Mouse (Mus musculus): Measurements from ENCODE around the gene Tdrd3. TPM values are rescaled to one million over a fixed set of nuclear protein-coding genes. Genes with fewer than 3 reads are reported as not detected.

The Tdrd3 gene
- polyA plus RNA-seq, 1 experiment from 2014 or later = 45.1 TPM

DNA sequence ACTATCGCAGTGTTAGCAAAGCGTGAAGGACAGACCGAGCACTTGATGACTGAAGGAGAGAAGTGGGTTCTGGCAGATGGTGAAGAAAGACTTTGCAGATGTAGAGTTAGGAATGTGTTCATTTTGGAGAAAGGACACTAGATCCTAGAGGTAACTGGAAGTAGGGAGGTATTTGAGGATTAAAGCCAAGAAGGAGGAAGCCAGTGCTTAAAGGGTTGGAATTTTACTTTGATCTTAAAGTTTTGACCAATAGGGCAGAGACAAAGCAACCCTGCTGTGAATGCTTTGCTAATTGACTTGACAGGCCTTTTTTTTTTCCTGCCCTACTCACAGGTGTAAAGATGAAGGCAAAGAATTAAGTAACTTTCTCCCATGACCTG, 1.2 kb downstream of the Tdrd3 start:
- ATAC-seq (ENCODE audit: insufficient read depth, low FRiP score, low TSS enrichment) (no peak), DNase-seq (ENCODE audit: low spot score) (no peak)
- Histone ChIP-seq H3K27me3 (ENCODE audit: control insufficient read depth, insufficient read depth, low read length) (no peaks in the 10 kb centered on the region), H3K4me3 (ENCODE audit: low read depth, low read length) (peak overlapping the region; percentile 78), H3K4me1 (ENCODE audit: control insufficient read depth, insufficient read depth, low read length) (no peaks in the 10 kb centered on the region), H3K4me2 (ENCODE audit: low read depth) (peak overlapping the region; percentile 57), H3K36me3 (ENCODE audit: control insufficient read depth, insufficient read depth, low read length) (no peaks in the 10 kb centered on the region), H3K27ac (ENCODE audit: low read depth, low read length) (0 out of 2 replicates have a peak overlapping the region, but pooled peaks have one; percentile 98), H3K9me3 (ENCODE audit: control insufficient read depth, low read length) (no peaks in the 10 kb centered on the region), H3K9ac (ENCODE audit: low read length) (peak overlapping the region; percentile 92)
- 0% methylated on average over 3 of the region's 3 CpGs for WGBS

DNA sequence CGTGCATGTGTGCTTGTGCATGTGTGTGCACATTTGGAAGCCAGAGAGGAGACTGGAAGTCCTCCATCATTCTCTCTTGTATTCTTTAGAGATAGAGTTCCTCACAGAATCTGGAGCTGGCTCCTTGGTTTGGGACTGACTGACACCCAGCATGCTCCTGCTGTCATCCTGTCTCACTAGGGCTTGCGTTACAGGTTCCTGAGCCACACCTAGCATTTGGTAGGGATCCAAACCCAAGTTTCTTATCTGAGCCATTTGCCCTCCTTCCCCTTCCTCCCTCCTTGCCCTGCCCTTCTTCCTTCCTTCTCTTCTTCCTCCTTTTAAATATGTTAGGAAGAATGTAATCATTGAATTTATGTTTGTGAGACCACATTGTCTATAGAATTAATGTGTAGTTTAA, 3.3 kb downstream of the Tdrd3 start:
- H3K36me3 ChIP-seq (ENCODE audit: control insufficient read depth, insufficient read depth, low read length) = no peaks in the 10 kb centered on the region
- H3K4me1 ChIP-seq (ENCODE audit: control insufficient read depth, insufficient read depth, low read length) = no peaks in the 10 kb centered on the region
- no peak overlapping the region for H3K4me3 ChIP-seq (ENCODE audit: low read depth, low read length)
- H3K27me3 ChIP-seq (ENCODE audit: control insufficient read depth, insufficient read depth, low read length) = no peaks in the 10 kb centered on the region
- no peak overlapping the region for H3K9ac ChIP-seq (ENCODE audit: low read length)
- H3K27ac ChIP-seq (ENCODE audit: low read depth, low read length) = no peak overlapping the region
- no peak overlapping the region for H3K4me2 ChIP-seq (ENCODE audit: low read depth)
- ATAC-seq (ENCODE audit: insufficient read depth, low FRiP score, low TSS enrichment) (no peak), DNase-seq (ENCODE audit: low spot score) (no peak)
- no peaks in the 10 kb centered on the region for H3K9me3 ChIP-seq (ENCODE audit: control insufficient read depth, low read length)
- 92% methylated on average over 2 of the region's 2 CpGs for WGBS

DNA sequence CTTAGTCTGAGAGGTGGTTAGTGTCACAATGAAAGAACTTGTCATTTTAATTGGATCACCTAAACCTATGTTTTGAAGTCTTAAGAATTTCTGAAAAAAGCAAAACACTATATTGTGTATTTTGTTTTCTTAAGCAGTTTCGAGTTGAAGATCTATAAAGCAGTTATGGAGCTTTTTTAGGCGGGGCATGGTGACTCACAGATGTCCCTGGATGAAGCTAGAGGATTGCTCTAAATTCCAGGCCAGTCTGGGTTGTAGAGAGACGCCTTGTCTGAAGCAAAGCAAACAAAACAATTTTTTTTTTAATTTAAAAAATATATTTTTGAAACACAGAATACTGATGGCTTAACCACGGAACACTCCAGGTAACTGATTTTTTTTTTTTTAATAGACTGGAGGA, 4.1 kb downstream of the Tdrd3 start:
- no peak for ATAC-seq (ENCODE audit: insufficient read depth, low FRiP score, low TSS enrichment)
- Histone ChIP-seq H3K4me2 (ENCODE audit: low read depth) (no peak overlapping the region), H3K27ac (ENCODE audit: low read depth, low read length) (no peak overlapping the region), H3K36me3 (ENCODE audit: control insufficient read depth, insufficient read depth, low read length) (no peaks in the 10 kb centered on the region), H3K9ac (ENCODE audit: low read length) (no peak overlapping the region), H3K4me1 (ENCODE audit: control insufficient read depth, insufficient read depth, low read length) (no peaks in the 10 kb centered on the region), H3K9me3 (ENCODE audit: control insufficient read depth, low read length) (no peaks in the 10 kb centered on the region), H3K4me3 (ENCODE audit: low read depth, low read length) (no peak overlapping the region), H3K27me3 (ENCODE audit: control insufficient read depth, insufficient read depth, low read length) (no peaks in the 10 kb centered on the region)
- WGBS = 87% methylated on average over 4 of the region's 4 CpGs
- no peak for DNase-seq (ENCODE audit: low spot score)

DNA sequence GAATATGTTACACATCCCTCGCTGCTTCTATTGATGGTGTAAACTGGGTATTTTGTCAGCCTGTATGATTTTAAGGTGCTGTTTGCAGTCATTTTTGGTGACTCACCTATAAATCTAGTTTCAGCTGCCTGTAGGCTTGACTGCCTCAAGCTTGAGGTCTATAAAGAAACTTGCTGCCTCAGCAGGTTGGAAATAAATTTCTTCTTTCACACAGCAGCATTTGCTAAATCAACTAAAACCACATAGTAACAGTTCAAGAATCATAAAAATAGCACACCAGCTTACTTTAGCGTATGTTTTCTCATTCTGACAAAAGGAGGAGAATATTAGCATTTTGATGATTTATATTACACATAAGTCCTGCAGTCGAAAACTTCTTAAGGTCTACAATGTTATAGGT, 6.0 kb downstream of the Tdrd3 start:
- Histone ChIP-seq H3K9me3 (ENCODE audit: control insufficient read depth, low read length) (no peaks in the 10 kb centered on the region), H3K9ac (ENCODE audit: low read length) (no peak overlapping the region), H3K4me2 (ENCODE audit: low read depth) (no peak overlapping the region), H3K4me1 (ENCODE audit: control insufficient read depth, insufficient read depth, low read length) (no peaks in the 10 kb centered on the region), H3K27ac (ENCODE audit: low read depth, low read length) (no peak overlapping the region), H3K36me3 (ENCODE audit: control insufficient read depth, insufficient read depth, low read length) (no peaks in the 10 kb centered on the region), H3K27me3 (ENCODE audit: control insufficient read depth, insufficient read depth, low read length) (no peaks in the 10 kb centered on the region), H3K4me3 (ENCODE audit: low read depth, low read length) (no peak overlapping the region)
- DNase-seq (ENCODE audit: low spot score) (no peak), ATAC-seq (ENCODE audit: insufficient read depth, low FRiP score, low TSS enrichment) (no peak)
- WGBS = 93% methylated on average over 3 of the region's 3 CpGs

DNA sequence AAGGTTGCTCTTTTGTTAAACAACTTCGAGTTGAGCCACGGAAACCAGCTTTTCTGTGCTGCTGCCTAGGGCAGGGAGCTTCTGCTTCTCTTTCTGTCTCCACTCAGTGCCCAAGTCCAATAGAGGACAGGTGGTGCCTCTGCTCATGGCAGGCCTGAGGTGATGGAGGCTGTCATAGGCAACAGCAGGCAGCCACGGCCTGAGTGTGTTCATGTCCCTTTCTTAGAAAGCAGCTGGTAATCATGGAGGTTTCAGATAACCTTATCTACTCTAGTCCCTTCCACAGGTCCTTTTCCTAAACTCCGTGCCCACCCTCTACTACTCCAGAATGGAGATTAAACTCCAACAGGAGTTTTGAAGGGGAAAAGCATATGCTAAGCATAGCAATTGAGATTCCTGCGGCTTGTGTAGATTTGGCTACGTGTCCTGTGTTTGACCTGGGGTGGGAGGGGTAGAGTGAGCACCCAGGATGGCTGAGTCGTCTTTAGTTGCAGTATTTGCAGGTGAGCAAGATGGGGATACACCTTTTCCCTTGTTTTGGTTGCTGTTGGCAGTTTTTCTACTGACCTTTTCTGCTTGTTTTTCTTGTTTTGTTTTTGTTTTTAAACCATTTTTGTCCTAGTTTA, 10.0 kb downstream of the Tdrd3 start:
- Histone ChIP-seq H3K36me3 (ENCODE audit: control insufficient read depth, insufficient read depth, low read length) (no peaks in the 10 kb centered on the region), H3K4me1 (ENCODE audit: control insufficient read depth, insufficient read depth, low read length) (no peaks in the 10 kb centered on the region), H3K9ac (ENCODE audit: low read length) (no peak overlapping the region), H3K27me3 (ENCODE audit: control insufficient read depth, insufficient read depth, low read length) (no peaks in the 10 kb centered on the region), H3K4me3 (ENCODE audit: low read depth, low read length) (no peak overlapping the region), H3K9me3 (ENCODE audit: control insufficient read depth, low read length) (no peaks in the 10 kb centered on the region), H3K4me2 (ENCODE audit: low read depth) (no peak overlapping the region), H3K27ac (ENCODE audit: low read depth, low read length) (no peak overlapping the region)
- WGBS = 70% methylated on average over 7 of the region's 7 CpGs
- ATAC-seq (ENCODE audit: insufficient read depth, low FRiP score, low TSS enrichment) (no peak), DNase-seq (ENCODE audit: low spot score) (no peak)

DNA sequence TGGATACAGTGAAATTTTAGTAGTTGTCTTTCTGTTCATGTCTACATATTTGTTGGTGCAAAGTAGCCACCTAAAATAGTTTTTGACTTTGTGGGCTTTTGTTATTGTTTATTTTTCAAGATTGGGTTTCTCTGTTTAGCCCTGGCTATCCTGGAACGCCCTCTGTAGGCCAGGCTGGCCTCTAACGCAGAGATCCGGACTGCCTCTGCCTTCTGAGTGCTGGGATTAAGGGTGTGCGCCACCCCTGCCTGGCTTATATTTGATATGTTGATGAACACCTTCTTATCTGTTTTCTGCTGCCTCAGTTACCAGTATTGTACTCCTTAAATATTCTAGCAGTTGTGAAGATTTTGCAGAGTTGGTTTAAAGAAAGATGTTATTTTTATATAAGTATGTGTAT, 10.6 kb downstream of the Tdrd3 start:
- no peak for DNase-seq (ENCODE audit: low spot score)
- Histone ChIP-seq H3K4me1 (ENCODE audit: control insufficient read depth, insufficient read depth, low read length) (no peaks in the 10 kb centered on the region), H3K4me2 (ENCODE audit: low read depth) (no peak overlapping the region), H3K9ac (ENCODE audit: low read length) (no peak overlapping the region), H3K36me3 (ENCODE audit: control insufficient read depth, insufficient read depth, low read length) (no peaks in the 10 kb centered on the region), H3K27ac (ENCODE audit: low read depth, low read length) (no peak overlapping the region), H3K9me3 (ENCODE audit: control insufficient read depth, low read length) (no peaks in the 10 kb centered on the region), H3K4me3 (ENCODE audit: low read depth, low read length) (no peak overlapping the region), H3K27me3 (ENCODE audit: control insufficient read depth, insufficient read depth, low read length) (no peaks in the 10 kb centered on the region)
- no peak for ATAC-seq (ENCODE audit: insufficient read depth, low FRiP score, low TSS enrichment)
- 90% methylated on average over 4 of the region's 4 CpGs for WGBS

DNA sequence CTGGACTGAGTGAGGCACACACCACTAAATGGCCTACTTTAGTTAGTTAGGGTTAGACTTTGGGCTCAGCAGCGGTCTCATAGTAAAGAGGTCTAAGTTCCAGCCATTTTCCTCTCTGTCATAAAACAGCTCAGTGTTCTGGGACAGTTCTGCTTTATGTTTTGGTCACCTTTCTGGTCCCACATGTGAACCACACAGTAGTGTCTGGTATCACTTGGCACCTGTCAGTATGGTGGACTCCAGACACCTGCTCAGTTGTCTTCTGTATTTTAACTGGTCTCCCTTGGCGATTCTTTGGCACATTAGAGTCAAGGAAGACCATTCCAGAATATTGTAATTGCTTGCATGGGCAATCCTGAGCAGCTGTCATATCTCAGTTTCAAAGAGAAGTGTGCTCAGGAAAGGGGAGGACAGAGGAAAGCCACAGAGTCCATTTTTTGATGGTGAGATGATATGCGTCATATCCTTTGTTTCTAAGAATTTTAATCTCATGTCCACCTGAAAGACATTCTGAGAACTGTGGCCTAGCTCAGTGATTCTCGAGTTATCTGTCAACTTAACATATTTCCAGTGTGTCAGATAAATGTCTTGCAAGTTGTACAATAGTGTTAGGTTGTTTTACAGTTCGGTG, 11.3 kb downstream of the Tdrd3 start:
- Histone ChIP-seq H3K4me3 (ENCODE audit: low read depth, low read length) (no peak overlapping the region), H3K36me3 (ENCODE audit: control insufficient read depth, insufficient read depth, low read length) (no peaks in the 10 kb centered on the region), H3K9ac (ENCODE audit: low read length) (no peak overlapping the region), H3K4me1 (ENCODE audit: control insufficient read depth, insufficient read depth, low read length) (no peaks in the 10 kb centered on the region), H3K27ac (ENCODE audit: low read depth, low read length) (no peak overlapping the region), H3K27me3 (ENCODE audit: control insufficient read depth, insufficient read depth, low read length) (no peaks in the 10 kb centered on the region), H3K4me2 (ENCODE audit: low read depth) (no peak overlapping the region), H3K9me3 (ENCODE audit: control insufficient read depth, low read length) (no peaks in the 10 kb centered on the region)
- WGBS = 91% methylated on average over 5 of the region's 5 CpGs
- ATAC-seq (ENCODE audit: insufficient read depth, low FRiP score, low TSS enrichment) (no peak), DNase-seq (ENCODE audit: low spot score) (no peak)

DNA sequence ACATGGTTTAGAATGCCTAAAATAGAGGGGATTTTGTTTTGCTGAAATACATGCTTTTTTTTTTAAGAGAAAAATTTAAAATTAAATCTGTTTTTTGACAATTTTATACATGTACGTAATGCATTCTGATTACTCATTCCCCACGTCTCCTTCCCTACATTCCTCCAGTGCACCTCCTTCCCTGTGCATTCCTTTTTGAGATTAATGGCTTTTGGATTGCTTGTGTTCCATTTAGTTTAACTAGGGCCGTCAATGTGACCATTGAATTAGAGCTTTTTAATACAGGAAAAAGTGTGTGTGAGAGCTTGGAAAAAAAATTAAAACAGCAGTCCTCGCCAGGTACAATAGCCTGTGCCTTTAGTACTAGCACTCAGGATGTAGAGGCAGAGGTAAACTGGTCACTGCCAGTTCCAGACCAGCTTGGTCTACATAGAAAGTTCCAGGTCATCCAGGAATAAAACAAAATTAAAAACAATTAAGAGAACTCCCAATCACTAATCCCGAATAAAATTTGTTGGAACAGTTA, 17.0 kb downstream of the Tdrd3 start:
- no peak overlapping the region for H3K9ac ChIP-seq (ENCODE audit: low read length)
- H3K27ac ChIP-seq (ENCODE audit: low read depth, low read length) = no peak overlapping the region
- no peaks in the 10 kb centered on the region for H3K4me1 ChIP-seq (ENCODE audit: control insufficient read depth, insufficient read depth, low read length)
- H3K4me3 ChIP-seq (ENCODE audit: low read depth, low read length) = no peak overlapping the region
- no peaks in the 10 kb centered on the region for H3K36me3 ChIP-seq (ENCODE audit: control insufficient read depth, insufficient read depth, low read length)
- no peaks in the 10 kb centered on the region for H3K9me3 ChIP-seq (ENCODE audit: control insufficient read depth, low read length)
- H3K27me3 ChIP-seq (ENCODE audit: control insufficient read depth, insufficient read depth, low read length) = no peaks in the 10 kb centered on the region
- 58% methylated on average over 5 of the region's 5 CpGs for WGBS
- no peak for DNase-seq (ENCODE audit: low spot score)
- ATAC-seq (ENCODE audit: insufficient read depth, low FRiP score, low TSS enrichment) = no peak
- no peak overlapping the region for H3K4me2 ChIP-seq (ENCODE audit: low read depth)

DNA sequence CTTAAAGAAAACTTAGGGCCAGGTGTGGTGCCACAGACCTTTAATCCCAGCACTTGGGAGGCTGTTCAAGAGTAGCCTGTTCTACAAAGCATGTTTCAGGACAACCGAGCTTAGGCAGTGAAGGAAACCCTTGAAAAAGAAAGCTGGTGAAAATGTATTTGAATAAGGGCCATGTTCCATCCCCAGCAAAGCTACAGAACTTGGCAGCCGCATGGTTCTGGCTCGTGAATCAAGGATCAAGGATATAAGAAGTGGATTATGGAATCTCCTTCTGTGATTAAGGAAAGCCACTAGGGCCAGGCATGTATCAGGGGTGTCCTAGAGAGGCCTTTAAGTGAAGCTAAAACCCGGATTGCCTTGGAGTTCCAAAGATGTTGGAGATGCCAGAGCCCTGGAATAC, 18.9 kb downstream of the Tdrd3 start:
- Histone ChIP-seq H3K36me3 (ENCODE audit: control insufficient read depth, insufficient read depth, low read length) (no peaks in the 10 kb centered on the region), H3K27ac (ENCODE audit: low read depth, low read length) (no peak overlapping the region), H3K9me3 (ENCODE audit: control insufficient read depth, low read length) (no peaks in the 10 kb centered on the region), H3K4me2 (ENCODE audit: low read depth) (no peak overlapping the region), H3K4me3 (ENCODE audit: low read depth, low read length) (no peak overlapping the region), H3K9ac (ENCODE audit: low read length) (no peak overlapping the region), H3K4me1 (ENCODE audit: control insufficient read depth, insufficient read depth, low read length) (no peaks in the 10 kb centered on the region), H3K27me3 (ENCODE audit: control insufficient read depth, insufficient read depth, low read length) (no peaks in the 10 kb centered on the region)
- WGBS = 95% methylated on average over 4 of the region's 4 CpGs
- ATAC-seq (ENCODE audit: insufficient read depth, low FRiP score, low TSS enrichment) (no peak), DNase-seq (ENCODE audit: low spot score) (no peak)

All from neural tube, embryonic 11.5 days (tissue).